Mouse (Mus musculus): ENCODE measurements around the gene Shoc2. TPM values are rescaled to one million over a fixed set of nuclear protein-coding genes. Genes with fewer than 3 reads are reported as not detected.
"Not testable (repeated sequence)": the region's sequence is repeated elsewhere in the genome, so short reads cannot be mapped to it uniquely, and the experiment has no call there.

Gene Shoc2
- total RNA-seq, 2 experiments from 2014 or later: 31.7 to 53.2 TPM

DNA sequence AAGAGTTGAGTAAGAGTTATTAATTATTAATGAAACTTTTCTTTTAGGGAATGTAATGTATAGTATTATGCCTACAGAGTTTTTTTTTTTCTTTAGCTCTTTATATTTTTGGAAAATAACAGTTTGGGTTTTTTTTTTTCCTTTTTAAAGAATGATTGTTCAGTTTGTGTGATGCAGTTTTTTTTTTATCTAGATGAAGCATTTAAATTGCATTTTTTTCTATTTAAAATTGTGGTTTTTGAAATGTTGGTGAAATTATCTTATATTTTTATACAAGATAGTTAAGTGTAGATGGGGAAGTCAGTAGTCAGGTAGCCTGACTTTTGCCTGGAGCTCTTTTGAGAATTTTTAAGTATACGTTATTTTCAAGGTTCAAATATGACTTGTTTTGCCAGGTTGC, 17.4 kb upstream of the Shoc2 start:
- ATAC-seq (replicated peaks; ENCODE audit: low FRiP score, poor library complexity, severe bottlenecking): no peak

DNA sequence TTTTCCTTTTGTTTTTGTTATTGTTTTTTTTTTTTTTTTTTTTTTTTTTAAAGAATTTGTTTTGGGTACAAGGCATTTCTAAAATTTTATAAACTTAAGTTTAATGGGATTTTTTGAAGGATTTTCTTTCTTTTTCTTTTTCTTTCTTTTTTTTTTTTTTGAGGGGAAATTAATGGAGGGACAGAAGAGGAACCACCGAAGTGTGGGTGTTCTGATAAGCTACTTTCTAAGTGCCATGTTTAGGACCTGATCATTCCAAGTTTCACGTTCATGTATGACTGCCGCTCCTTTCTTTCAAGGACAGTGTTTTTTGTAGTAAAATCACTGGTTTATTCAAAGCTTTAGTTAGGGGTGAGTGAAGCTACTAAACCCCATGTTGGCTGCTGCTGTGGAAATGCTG, 14.9 kb upstream of the Shoc2 start:
- no peak for ATAC-seq (replicated peaks; ENCODE audit: low FRiP score, poor library complexity, severe bottlenecking)

DNA sequence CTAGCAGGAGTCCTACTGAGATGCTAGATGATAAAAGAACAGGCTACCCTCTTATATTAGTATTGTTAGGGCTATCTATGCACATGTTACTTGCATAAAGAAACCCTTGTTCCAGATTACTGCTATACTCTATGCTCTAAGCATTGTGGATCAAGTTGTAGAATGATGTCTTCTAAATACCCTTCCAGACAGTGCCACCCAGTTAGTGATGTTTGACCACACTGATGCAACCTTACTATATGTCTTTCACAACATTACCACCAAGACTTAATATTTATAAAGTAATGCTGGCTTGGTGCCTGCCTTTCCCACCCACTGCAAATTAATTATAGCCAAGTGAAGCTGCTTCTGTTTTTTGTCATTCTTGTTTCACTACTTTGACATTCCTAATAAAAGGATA, 11.1 kb upstream of the Shoc2 start:
- no peak for ATAC-seq (replicated peaks; ENCODE audit: low FRiP score, poor library complexity, severe bottlenecking)

DNA sequence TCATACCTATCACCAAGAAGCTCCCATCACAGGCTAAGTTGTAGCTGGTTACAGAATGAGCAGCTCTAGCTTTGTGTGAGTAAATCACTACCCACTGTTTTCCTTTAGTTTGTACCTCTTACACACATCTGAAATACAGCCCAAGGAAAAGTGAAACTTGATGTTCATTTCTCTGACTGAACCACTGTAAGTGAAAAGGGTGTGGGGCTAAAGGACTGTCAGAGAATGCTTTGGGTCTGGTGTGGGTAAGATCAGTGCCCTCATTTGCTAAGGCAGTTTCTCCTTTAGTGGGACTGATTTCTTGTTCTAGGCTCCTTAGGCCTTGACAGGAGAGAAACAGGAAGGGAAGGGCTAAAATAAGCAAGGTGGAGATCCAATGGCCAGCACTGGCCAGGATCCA, 10.1 kb upstream of the Shoc2 start:
- no peak for ATAC-seq (replicated peaks; ENCODE audit: low FRiP score, poor library complexity, severe bottlenecking)

DNA sequence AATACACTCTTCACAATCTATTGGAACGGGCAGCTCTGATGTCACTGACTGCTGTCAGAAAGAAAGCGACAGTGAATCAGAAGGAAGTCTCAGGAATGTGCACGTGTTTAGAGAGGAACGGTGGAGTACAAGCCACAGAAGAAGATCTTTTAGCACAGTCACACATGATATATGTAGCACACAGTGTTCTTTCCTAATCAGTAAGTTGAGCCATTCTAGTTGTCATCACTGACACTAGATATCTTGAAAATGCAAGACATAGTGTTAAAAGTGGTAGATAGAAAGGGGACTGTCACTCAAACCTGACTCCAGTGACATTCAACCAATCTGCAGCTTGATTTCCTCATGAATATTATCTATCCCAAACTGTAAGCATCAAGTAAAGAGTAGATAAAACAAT, 4.6 kb upstream of the Shoc2 start:
- ATAC-seq (replicated peaks; ENCODE audit: low FRiP score, poor library complexity, severe bottlenecking): no peak

DNA sequence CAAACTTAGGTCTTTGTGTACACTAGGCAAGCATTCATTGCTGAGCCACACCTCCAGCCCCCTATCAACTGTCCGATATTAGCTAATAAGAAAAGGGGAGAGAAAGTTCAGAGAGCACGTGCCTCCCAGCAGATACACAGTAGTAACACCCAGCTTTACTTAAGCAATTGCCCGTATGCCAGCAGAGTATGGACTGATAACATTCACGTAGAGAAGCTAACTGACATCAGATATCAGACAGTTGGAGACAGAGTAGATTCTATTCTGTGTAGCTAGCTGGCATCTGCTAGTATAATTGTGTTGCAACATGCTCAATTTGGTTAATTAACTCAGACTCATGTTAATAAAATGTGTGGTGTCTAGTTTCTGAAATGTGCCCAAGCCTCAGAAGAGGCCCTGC, 3.0 kb upstream of the Shoc2 start:
- ATAC-seq (replicated peaks; ENCODE audit: low FRiP score, poor library complexity, severe bottlenecking): no peak

DNA sequence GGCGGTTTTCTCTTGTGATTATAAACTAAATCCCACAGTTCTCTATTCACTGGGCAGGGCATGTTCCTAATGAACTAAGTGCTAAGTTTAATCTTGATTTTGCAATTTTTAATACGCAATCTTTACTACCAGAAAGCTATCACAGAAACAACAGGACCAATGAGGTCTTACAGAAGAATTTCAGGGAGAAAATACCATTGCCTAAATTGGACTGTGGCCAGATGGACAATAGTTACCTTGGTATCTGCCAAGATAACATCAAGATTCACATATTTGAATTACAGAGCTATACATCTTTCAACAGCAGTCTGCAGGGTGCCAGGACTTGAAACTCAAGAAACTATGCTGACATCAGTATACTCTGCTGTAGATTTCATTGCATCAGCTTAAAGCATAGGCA, 1.8 kb upstream of the Shoc2 start:
- no peak for ATAC-seq (replicated peaks; ENCODE audit: low FRiP score, poor library complexity, severe bottlenecking)

DNA sequence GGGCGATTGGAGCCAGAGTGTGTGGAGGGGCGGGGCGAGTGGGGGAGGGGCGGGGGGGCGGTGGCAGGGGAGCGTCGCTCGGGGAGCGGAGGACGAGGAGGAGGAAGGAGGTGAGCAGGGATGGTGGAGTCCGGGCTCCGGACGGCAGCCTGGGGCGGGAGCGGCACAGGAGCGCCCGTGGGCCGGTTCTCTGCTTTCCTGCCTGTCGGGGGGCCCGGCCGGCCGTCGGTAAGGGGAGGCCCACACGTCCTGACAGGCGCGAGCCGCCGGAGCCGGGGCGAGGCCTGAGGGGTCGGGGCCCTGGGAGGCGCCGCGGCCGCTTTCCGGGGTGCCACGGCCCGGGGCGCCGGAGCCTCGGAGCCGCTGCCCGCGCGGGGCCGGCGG, 672 bp downstream of the Shoc2 start:
- no peak for ATAC-seq (replicated peaks; ENCODE audit: low FRiP score, poor library complexity, severe bottlenecking)

DNA sequence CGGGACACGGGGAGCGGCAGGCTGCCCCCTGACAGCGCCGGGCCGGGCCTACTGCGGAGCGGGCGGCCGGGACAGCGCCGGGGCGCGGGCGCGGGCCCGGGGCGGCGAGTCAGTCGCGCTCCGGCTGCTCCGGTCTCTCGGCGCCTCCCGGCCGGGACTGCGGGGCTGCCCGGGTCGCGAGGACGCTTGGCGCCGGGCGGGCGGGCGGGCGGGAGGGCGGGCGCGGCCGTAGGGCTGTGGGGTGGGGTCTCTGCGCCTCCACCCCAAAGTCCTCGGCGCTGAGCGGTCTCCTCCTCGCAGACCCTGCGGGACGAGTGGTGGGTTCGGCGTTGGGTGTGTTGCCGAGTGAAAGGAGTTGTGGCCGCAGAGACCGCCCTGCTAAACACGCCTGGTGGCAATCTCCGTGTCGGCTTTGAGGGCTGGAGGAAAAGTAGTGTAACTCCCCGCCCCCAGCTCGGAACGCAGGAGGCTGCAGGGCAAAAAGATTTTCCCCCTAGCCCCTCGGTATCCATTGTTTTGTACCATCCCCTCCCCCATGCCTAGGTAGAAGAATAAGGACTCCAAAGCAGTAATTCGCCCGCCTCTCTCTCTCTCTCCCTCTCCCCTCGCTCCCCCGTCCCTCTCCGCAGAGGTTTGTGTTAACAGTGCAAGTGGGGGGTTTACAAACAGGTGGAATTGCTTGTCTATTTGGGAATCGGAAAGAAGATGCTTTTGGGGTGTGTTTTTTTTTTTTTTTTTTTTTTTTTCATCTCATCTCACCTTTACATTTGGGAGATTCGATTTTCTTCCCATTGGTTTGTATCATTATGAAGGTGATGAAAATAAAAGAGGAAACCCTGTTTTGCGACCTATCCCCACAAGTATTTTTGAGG, 1.3 kb downstream of the Shoc2 start:
- ATAC-seq (replicated peaks; ENCODE audit: low FRiP score, poor library complexity, severe bottlenecking): peak; percentile 20; the same call in 1 of the 2 replicates

DNA sequence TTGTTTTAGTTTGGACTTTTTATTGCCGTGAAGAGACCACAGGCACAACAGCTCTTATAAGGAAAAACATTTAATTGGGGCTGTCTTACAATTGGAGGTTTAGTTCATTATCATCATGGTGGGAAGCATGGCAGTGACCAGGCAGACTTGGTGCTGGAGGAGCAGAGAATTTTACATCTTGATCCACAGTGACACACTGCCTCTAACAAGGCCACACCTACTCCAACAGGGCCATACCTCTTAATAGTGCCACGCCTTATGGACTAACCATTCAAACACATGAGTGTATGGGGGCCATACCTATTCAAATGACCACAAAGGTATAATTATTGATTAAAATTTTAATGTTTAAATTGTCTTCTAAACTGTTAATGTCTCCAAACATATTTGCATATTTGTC, 13.4 kb downstream of the Shoc2 start:
- ATAC-seq (replicated peaks; ENCODE audit: low FRiP score, poor library complexity, severe bottlenecking): peak; percentile 70; the same call in 1 of the 2 replicates

DNA sequence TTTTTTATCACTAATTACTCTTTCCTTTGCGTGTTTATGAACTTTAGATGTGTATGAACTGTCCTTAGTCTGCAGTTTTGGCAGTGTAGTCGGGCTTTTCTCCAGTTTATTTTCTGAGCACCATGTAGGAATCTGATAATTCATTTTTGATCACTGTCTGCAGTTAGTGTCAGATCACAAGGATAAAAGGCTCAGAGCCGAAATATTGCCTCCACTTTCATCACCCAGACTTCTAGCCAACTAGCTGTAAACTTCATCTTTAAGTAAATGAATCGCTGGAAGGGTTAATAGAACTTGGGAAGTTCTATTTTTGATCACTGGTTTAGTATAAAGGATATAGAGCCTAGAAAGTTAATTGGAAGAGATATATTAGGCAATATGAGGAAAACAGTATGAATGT, 18.4 kb downstream of the Shoc2 start:
- ATAC-seq (replicated peaks; ENCODE audit: low FRiP score, poor library complexity, severe bottlenecking): no peak

DNA sequence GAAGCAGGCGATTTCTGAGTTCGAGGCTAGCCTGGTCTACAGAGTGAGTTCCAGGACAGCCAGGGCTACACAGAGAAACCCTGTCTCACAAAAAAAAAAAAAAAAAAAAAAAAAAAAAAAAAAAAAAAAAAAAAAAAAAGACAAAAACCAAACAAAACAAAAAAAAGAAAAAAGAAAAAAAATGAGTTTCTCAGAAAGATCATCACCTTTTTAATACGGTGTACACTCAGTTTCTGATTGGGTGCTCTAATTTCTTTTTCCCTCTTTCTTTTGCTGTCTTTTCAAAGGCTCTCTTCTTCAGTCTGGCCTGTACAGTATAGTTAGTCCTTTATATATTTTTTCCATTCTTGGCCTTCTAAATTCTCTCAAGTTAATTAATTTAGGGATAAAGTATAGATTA, 20.2 kb downstream of the Shoc2 start:
- not testable (repeated sequence) for ATAC-seq (replicated peaks; ENCODE audit: low FRiP score, poor library complexity, severe bottlenecking)

DNA sequence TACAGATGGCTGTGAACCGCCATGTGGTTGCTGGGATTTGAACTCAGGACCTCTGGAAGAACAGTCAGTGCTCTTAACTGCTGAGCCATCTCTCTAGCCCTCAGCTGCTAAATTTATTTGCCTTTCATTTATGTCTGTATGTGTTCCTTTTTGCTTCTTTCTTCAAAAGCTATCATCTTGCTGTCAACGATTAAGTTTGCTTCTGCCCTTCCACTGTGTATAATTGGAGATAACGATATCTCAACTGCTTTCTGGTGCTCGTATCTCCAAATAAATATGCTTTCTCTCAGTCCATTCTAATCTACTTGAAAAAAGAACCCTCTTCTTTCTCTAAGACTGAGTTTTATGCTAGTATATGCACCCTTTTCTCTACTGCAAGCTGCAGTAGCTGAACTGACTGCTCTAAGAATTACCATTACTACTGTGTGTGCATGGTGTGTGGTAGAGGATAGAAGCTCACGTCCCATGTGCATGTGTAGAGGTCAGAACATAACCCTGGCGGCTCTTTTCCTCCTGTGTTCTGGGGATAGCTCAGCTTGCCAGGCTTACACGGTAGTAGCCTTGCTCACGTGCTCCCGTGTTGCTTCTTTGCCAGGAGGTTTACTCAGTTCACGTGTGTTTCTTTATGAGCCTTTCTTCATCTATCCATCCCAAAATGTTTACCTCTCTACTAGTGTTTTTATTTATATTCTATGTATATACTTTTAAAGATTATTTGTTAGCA, 21.0 kb downstream of the Shoc2 start:
- peak; percentile 77 for ATAC-seq (replicated peaks; ENCODE audit: low FRiP score, poor library complexity, severe bottlenecking)

DNA sequence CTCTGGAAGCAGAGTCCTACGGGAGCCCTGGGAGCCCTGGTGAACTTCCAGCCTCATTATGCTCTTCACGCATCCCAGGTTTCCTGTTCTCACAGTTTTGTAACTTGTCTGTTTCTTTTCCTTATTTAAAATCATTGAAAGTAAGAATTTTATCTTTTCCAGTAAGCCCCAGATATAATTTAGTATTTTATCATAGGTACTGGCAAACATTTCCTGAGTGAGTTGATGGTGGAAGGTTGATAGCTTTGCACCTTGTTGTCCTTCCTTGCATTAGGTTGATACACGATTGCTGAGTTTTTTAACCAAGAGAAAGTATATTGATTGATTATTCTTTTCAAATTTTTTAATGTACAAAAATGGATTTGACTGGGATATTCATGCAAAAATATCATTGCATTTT, 25.1 kb downstream of the Shoc2 start:
- no peak for ATAC-seq (replicated peaks; ENCODE audit: low FRiP score, poor library complexity, severe bottlenecking)

DNA sequence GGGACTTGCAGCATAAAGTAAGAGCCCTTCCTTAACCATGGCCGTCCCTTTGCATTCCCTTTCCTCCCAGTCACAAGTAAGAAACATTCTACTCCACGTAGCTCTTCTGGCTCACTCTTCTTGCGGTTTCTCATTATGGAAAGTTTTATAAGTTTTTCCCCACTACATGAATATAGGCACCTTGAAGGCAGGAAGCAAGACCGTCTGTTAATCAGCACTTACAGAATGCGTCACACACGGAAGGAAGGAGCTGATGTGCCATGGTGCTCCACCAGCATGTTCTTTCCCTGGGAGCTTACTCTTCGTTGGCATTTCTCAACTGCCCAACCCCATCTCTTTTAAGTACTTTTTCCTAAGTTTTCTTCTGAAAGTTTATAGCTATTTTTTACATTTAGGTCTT, 27.8 kb downstream of the Shoc2 start:
- ATAC-seq (replicated peaks; ENCODE audit: low FRiP score, poor library complexity, severe bottlenecking): no peak

DNA sequence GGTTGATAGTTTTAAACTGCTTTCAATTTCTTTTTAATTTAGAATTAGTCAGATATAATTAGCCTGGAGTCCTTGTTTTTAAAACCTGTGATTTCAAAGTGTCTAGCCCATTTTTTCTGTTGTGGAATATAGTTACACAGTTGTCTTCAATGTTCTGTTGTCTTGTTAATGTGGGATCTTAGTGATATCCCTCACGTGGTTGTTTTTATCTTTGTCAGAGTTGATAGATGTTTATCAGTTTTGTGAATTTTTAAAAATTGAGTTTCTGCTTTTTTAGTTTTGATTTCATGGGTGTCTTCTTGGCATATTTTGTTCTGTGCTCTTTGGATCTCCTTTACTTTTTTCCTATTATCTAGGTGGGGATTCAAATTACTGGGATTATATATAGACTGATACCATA, 29.6 kb downstream of the Shoc2 start:
- no peak for ATAC-seq (replicated peaks; ENCODE audit: low FRiP score, poor library complexity, severe bottlenecking)

DNA sequence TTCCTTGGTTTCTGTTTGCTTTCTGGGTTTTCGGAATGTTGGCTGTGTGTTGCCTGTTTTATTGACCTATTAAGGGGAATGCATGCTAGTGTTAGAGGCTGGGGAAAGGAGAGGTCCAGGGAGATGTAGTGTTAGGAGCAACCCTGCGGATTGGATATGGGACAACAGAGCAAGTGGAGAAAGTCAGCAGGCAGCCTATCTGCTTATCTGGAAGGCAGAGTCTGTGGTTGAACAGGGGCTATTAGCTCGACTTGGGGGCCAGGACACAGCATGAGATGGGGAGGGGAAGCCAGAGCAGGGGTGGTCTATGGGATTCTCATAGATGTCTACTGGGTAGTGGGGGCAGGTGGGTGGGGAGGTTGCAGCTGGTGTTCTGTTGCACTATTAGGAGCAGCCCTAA, 37.9 kb downstream of the Shoc2 start:
- no peak; the same call in 1 of the 2 replicates for ATAC-seq (replicated peaks; ENCODE audit: low FRiP score, poor library complexity, severe bottlenecking)

DNA sequence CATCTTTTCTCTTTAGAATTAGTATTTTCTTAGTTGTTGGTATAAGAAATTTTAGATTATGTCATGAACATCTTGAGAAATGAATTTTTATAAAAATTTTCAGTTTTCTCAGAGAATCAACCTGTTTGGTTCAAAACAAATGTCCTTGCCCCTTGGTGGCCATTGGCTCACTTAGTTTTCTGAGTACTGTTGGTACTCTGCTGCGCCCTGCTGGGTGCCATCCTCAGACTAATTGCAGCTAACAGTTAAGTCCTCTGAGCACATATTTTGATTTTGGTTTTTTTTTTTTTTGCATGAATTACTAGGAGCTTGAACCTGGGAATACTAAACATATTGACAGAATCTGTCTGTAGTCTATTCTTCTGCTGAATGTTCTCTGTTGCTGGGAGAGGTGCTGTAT, 39.2 kb downstream of the Shoc2 start:
- ATAC-seq (replicated peaks; ENCODE audit: low FRiP score, poor library complexity, severe bottlenecking): 0 out of 2 replicates have a peak, but pooled peaks have one; percentile 65

DNA sequence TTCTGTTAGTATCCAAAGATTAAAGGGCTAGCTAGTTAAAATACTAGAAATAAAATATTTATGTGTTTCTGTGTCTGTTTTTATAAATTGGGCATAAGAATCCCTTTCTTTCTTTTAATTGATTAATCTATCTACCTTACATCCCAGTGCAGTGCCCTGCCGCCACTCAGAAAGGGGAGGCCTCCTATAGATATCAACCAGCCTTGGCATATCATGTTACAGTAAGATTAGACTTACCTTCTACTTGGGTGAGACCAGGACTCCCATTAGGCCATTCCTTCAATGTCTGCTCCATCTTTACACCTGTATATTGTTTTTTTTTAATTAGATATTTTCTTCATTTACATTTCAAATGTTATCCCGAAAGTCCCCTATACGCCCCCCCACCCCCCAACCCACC, 40.5 kb downstream of the Shoc2 start:
- 0 out of 2 replicates have a peak, but pooled peaks have one; percentile 46 for ATAC-seq (replicated peaks; ENCODE audit: low FRiP score, poor library complexity, severe bottlenecking)

DNA sequence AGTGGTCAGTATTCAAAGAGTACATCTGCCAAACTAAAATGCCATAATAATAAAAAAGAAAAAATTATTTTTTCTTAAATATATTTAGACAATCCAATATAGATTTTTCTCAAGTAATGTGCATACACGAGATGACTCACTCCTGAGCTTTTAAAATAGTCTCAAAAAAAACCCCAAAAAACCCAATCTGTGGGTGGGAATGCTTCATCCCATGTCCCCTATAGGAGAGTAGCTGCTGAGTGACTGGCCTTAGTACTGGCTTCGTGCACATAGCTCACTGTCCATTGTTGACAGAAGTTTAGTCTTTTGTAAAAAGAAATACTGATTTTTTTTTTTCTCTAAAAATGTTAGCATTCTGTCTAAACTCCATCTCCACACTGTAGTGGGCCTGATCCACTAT, 46.4 kb downstream of the Shoc2 start:
- ATAC-seq (replicated peaks; ENCODE audit: low FRiP score, poor library complexity, severe bottlenecking): no peak

DNA sequence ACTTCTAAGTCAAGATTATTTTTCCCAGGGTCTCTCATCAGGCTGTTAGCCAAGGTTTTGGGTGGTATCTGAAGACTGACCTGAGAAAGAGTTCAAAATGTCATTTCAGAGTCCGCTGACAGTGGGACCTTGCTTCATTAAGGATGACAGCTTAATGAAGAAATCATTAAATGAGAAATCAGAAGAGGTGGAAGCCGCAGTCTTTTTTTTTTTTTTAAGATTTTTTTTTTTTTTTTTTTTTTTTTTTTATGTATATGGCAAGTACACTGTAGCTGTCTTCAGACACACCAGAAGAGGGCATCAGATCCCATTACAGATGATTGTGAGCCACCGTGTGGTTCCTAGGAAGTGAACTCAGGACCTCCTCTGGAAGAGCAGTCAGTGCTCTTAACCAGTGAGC, 49.8 kb downstream of the Shoc2 start:
- no peak for ATAC-seq (replicated peaks; ENCODE audit: low FRiP score, poor library complexity, severe bottlenecking)
